Mouse (Mus musculus) stomach, embryonic 16.5 days (tissue): ENCODE results near the gene Rftn1. TPM values are rescaled to one million over a fixed set of nuclear protein-coding genes. Genes with fewer than 3 reads are reported as not detected.

Source experiments
- ATAC-seq: fragments of 200-750 bp; cut with Nextera tagmentation; 2 replicates; pipeline ENCODE4 v1.8.0; 2017; ENCODE audit warnings: moderate number of reproducible peaks, moderate TSS enrichment; ENCODE audit not compliant: insufficient read depth, low FRiP score
- H3K27ac ChIP-seq: fragments of 300-500 bp; sonication (generic); 2 replicates; pipeline ENCODE4 v1.5.1; 2014; ENCODE audit warnings: low read length
- H3K27me3 ChIP-seq: fragments of 300-500 bp; sonication (generic); 2 replicates; pipeline ENCODE4 v1.6.1; 2014; ENCODE audit warnings: low read length, control low read depth, mixed read lengths; ENCODE audit not compliant: control insufficient read depth, insufficient read depth
- H3K36me3 ChIP-seq: fragments of 300-500 bp; sonication (generic); 2 replicates; pipeline ENCODE4 v1.6.1; 2014; ENCODE audit warnings: low read length; ENCODE audit not compliant: control insufficient read depth, insufficient read depth
- H3K4me1 ChIP-seq: fragments of 300-500 bp; sonication (generic); 2 replicates; pipeline ENCODE4 v1.6.1; 2014; ENCODE audit warnings: low read length, control low read depth, mixed read lengths; ENCODE audit not compliant: control insufficient read depth, insufficient read depth
- H3K4me2 ChIP-seq: fragments of 300-500 bp; sonication (generic); 2 replicates; pipeline ENCODE4 v1.6.1; 2014; ENCODE audit warnings: low read depth, low read length, mixed read lengths
- H3K4me3 ChIP-seq: fragments of 300-500 bp; sonication (generic); replicated peaks from 2 replicates; pipeline ENCODE4 v1.5.1; 2014; ENCODE audit warnings: mild to moderate bottlenecking, low read length
- H3K9ac ChIP-seq: fragments of 300-500 bp; sonication (generic); 2 replicates; pipeline ENCODE4 v1.6.1; 2014; ENCODE audit warnings: low read length
- H3K9me3 ChIP-seq: fragments of 300-500 bp; sonication (generic); replicated peaks from 2 replicates; pipeline ENCODE4 v1.6.1; 2016; ENCODE audit warnings: low read length, control low read depth; ENCODE audit not compliant: control insufficient read depth
- WGBS: fragments of 180-500 bp; shearing (Covaris S2); extraction: QIAGEN DNeasy Blood & Tissue Kit; methylation state at CpG from one replicate; pipeline ENCODE4 v1.1.7; 2014; 5-methylcytosine and 5-hydroxymethylcytosine counted together
- polyA plus RNA-seq: library from polyadenylated mRNA; unstranded; fragments of >200 nt; fragmentation: Nextera tagmentation; extraction: Ambion mirVana; gene quantifications from 2 replicates; pipeline ENCODE4 v1.2.1, GENCODE M21; 2015

Gene Rftn1
- polyA plus RNA-seq, 1 experiment from 2014 or later, result 12.9 TPM

GRCm38 (mm10) chr17:50128392-50128791, 62.1 kb downstream of the Rftn1 start:
- Histone ChIP-seq H3K4me1 (peaks cover 3% of the 10 kb centered on the region; the same call in 1 of the 2 replicates), H3K9me3 (no peaks in the 10 kb centered on the region), H3K9ac (no peak overlapping the region), H3K36me3 (no peaks in the 10 kb centered on the region), H3K27ac (no peak overlapping the region), H3K27me3 (no peaks in the 10 kb centered on the region), H3K4me2 (no peak overlapping the region), H3K4me3 (no peak overlapping the region)
- no peak for ATAC-seq
- 58% methylated on average over 3 of the region's 3 CpGs for WGBS

GRCm38 (mm10) chr17:50127045-50127813, 63.2 kb downstream of the Rftn1 start:
- H3K27me3 ChIP-seq, result no peaks in the 10 kb centered on the region
- no peak for ATAC-seq
- H3K4me2 ChIP-seq, result no peak overlapping the region
- H3K9ac ChIP-seq, result no peak overlapping the region
- 73% methylated on average over 9 of the region's 9 CpGs for WGBS
- H3K9me3 ChIP-seq, result no peaks in the 10 kb centered on the region
- no peaks in the 10 kb centered on the region for H3K36me3 ChIP-seq
- H3K4me3 ChIP-seq, result no peak overlapping the region
- no peak overlapping the region for H3K27ac ChIP-seq
- peaks cover 3% of the 10 kb centered on the region; the same call in 1 of the 2 replicates for H3K4me1 ChIP-seq

GRCm38 (mm10) chr17:50126545-50126944, 63.9 kb downstream of the Rftn1 start:
- peaks cover 3% of the 10 kb centered on the region; the same call in 1 of the 2 replicates for H3K4me1 ChIP-seq
- ATAC-seq, result no peak
- H3K27ac ChIP-seq, result no peak overlapping the region
- no peaks in the 10 kb centered on the region for H3K27me3 ChIP-seq
- no peaks in the 10 kb centered on the region for H3K9me3 ChIP-seq
- H3K36me3 ChIP-seq, result no peaks in the 10 kb centered on the region
- no peak overlapping the region for H3K4me3 ChIP-seq
- WGBS, result 50% methylated on average over 2 of the region's 2 CpGs
- no peak overlapping the region for H3K4me2 ChIP-seq
- H3K9ac ChIP-seq, result no peak overlapping the region

GRCm38 (mm10) chr17:50125900-50126299, 64.6 kb downstream of the Rftn1 start:
- Histone ChIP-seq H3K9me3 (no peaks in the 10 kb centered on the region), H3K4me1 (peaks cover 3% of the 10 kb centered on the region; the same call in 1 of the 2 replicates), H3K27me3 (no peaks in the 10 kb centered on the region), H3K4me2 (no peak overlapping the region), H3K27ac (no peak overlapping the region), H3K4me3 (no peak overlapping the region), H3K9ac (no peak overlapping the region), H3K36me3 (no peaks in the 10 kb centered on the region)
- no peak for ATAC-seq
- 70% methylated on average over 5 of the region's 5 CpGs for WGBS

GRCm38 (mm10) chr17:50125245-50125798, 65.2 kb downstream of the Rftn1 start:
- no peak for ATAC-seq
- Histone ChIP-seq H3K4me2 (no peak overlapping the region), H3K36me3 (no peaks in the 10 kb centered on the region), H3K27me3 (no peaks in the 10 kb centered on the region), H3K4me1 (peaks cover 3% of the 10 kb centered on the region; the same call in 1 of the 2 replicates), H3K9ac (no peak overlapping the region), H3K9me3 (no peaks in the 10 kb centered on the region), H3K4me3 (no peak overlapping the region), H3K27ac (no peak overlapping the region)
- 69% methylated on average over 3 of the region's 3 CpGs for WGBS

GRCm38 (mm10) chr17:50124708-50125107, 65.8 kb downstream of the Rftn1 start:
- no peaks in the 10 kb centered on the region for H3K9me3 ChIP-seq
- H3K27ac ChIP-seq, result no peak overlapping the region
- H3K27me3 ChIP-seq, result no peaks in the 10 kb centered on the region
- H3K4me2 ChIP-seq, result no peak overlapping the region
- no peak for ATAC-seq
- no peak overlapping the region for H3K4me3 ChIP-seq
- H3K9ac ChIP-seq, result no peak overlapping the region
- H3K36me3 ChIP-seq, result no peaks in the 10 kb centered on the region
- H3K4me1 ChIP-seq, result peaks cover 3% of the 10 kb centered on the region; the same call in 1 of the 2 replicates
- 55% methylated on average over 4 of the region's 4 CpGs for WGBS

- Histone ChIP-seq H3K4me2 (no peak overlapping the region), H3K9me3 (no peaks in the 10 kb centered on the region), H3K36me3 (no peaks in the 10 kb centered on the region), H3K27me3 (no peaks in the 10 kb centered on the region), H3K27ac (no peak overlapping the region), H3K4me1 (no peaks in the 10 kb centered on the region), H3K4me3 (no peak overlapping the region), H3K9ac (no peak overlapping the region)
- no peak for ATAC-seq
- 71% methylated on average over 8 of the region's 8 CpGs for WGBS
Observed at GRCm38 (mm10) chr17:50122555-50122954, 67.9 kb downstream of the Rftn1 start.

- H3K27ac ChIP-seq, result no peak overlapping the region
- no peaks in the 10 kb centered on the region for H3K36me3 ChIP-seq
- H3K27me3 ChIP-seq, result no peaks in the 10 kb centered on the region
- no peak overlapping the region for H3K4me3 ChIP-seq
- H3K9ac ChIP-seq, result no peak overlapping the region
- 78% methylated on average over 4 of the region's 4 CpGs for WGBS
- no peak for ATAC-seq
- no peaks in the 10 kb centered on the region for H3K4me1 ChIP-seq
- no peaks in the 10 kb centered on the region for H3K9me3 ChIP-seq
- H3K4me2 ChIP-seq, result no peak overlapping the region
Observed at GRCm38 (mm10) chr17:50120098-50120497, 70.4 kb downstream of the Rftn1 start.

GRCm38 (mm10) chr17:50117461-50117860, 73.0 kb downstream of the Rftn1 start:
- H3K27me3 ChIP-seq, result no peaks in the 10 kb centered on the region
- H3K9me3 ChIP-seq, result no peaks in the 10 kb centered on the region
- no peak overlapping the region for H3K9ac ChIP-seq
- H3K27ac ChIP-seq, result no peak overlapping the region
- ATAC-seq, result no peak
- no peaks in the 10 kb centered on the region for H3K4me1 ChIP-seq
- WGBS, result 94% methylated on average over 7 of the region's 7 CpGs
- H3K4me3 ChIP-seq, result no peak overlapping the region
- no peak overlapping the region for H3K4me2 ChIP-seq
- no peaks in the 10 kb centered on the region for H3K36me3 ChIP-seq
